Mouse (Mus musculus): Measurements from ENCODE around the gene Rorb. TPM values are rescaled to one million over a fixed set of nuclear protein-coding genes. Genes with fewer than 3 reads are reported as not detected.

Gene Rorb
- polyA plus RNA-seq, 1 experiment, result 0.10 TPM

DNA sequence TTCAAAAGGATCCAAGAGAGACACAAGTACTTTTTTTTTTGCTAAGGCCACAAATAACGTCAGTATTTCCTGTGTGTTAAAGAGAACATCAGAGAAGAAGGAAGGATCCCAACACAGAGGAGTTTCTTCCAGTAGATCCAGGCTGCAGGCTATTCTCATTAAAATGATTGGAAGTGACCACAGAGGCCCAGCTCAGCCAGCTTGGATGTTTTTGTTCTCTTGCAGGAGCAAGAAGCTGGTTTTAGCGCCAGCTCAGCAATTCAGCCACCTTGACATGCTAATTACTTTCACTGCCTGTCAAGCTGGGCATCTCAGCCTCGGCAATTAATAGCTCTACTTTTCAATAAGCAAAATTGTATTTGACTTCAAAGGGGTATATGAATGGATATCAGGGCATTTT is 151.1 kb downstream of the Rorb start:
- no peak overlapping the region for H3K4me3 ChIP-seq
- TF ChIP-seq REST (IDR thresholded peaks at IDR 0.05; ENCODE audit: insufficient read depth, insufficient read length), result no peak
- TF ChIP-seq E2F4 (IDR thresholded peaks at IDR 0.05; ENCODE audit: insufficient read depth), result no peak
- no peak for TF ChIP-seq POLR2AphosphoS2 (IDR thresholded peaks at IDR 0.05; ENCODE audit: insufficient read length, low read depth)
- TF ChIP-seq MYOG (IDR thresholded peaks at IDR 0.05; ENCODE audit: control insufficient read depth in 1 of 3, insufficient read depth in 1 of 3, insufficient read length in 2 of 3, low read depth in 2 of 3), result no peak
- no peak for TF ChIP-seq USF1 (IDR thresholded peaks at IDR 0.05; ENCODE audit: low read depth)
- no peak for TF ChIP-seq MYOD1 (IDR thresholded peaks at IDR 0.05; ENCODE audit: control insufficient read depth in 1 of 3, insufficient read length in 2 of 3, low read depth in 2 of 3)
- TF ChIP-seq TCF12 (IDR thresholded peaks at IDR 0.05; ENCODE audit: insufficient read depth, poor library complexity, severe bottlenecking), result no peak
- TF ChIP-seq MAX (IDR thresholded peaks at IDR 0.05; ENCODE audit: low read depth), result no peak
- no peak for TF ChIP-seq TCF3 (IDR thresholded peaks at IDR 0.05; ENCODE audit: insufficient read length, low read depth)
- TF ChIP-seq SRF (IDR thresholded peaks at IDR 0.05; ENCODE audit: control insufficient read depth, insufficient read length, low read depth), result no peak
- no peak for TF ChIP-seq CEBPB (IDR thresholded peaks at IDR 0.05; ENCODE audit: insufficient read depth, poor library complexity, severe bottlenecking)
- no peak for TF ChIP-seq POLR2A (IDR thresholded peaks at IDR 0.05; ENCODE audit: insufficient read length, low read depth)
- no peak overlapping the region for H3K4me2 ChIP-seq (ENCODE audit: low read depth)
- H3ac ChIP-seq (ENCODE audit: control insufficient read depth, insufficient read length), result no peak overlapping the region
- H3K36me3 ChIP-seq (ENCODE audit: control insufficient read depth, insufficient read depth), result no peaks in the 10 kb centered on the region
- H3K79me2 ChIP-seq (ENCODE audit: control insufficient read depth, insufficient read depth), result no peaks in the 10 kb centered on the region
- no peaks in the 10 kb centered on the region for H3K27me3 ChIP-seq (ENCODE audit: control insufficient read depth, insufficient read depth, insufficient read length)

DNA sequence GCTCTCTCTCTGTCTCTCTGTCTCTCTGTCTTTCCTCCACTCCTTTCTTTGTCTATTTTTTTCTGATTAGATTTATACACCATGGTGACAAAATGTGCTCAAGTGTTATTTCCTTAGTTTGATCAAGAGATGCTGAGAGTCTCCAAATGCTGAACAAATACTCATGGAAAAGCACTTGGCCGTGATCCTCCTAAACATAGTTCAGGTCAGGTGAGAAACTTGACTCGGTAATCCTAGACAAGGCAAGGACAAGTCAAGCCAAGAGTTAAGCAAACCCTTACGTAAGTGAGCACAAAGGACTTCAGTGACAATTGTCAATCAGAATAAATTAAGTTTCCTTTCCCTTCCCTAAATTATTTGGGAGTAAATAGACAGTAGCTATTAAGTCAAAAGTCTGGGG is 158.2 kb downstream of the Rorb start:
- no peaks in the 10 kb centered on the region for H3K27me3 ChIP-seq (ENCODE audit: control insufficient read depth, insufficient read depth, insufficient read length)
- TF ChIP-seq REST (IDR thresholded peaks at IDR 0.05; ENCODE audit: insufficient read depth, insufficient read length), result no peak
- no peak for TF ChIP-seq POLR2AphosphoS2 (IDR thresholded peaks at IDR 0.05; ENCODE audit: insufficient read length, low read depth)
- TF ChIP-seq E2F4 (IDR thresholded peaks at IDR 0.05; ENCODE audit: insufficient read depth), result no peak
- H3K4me2 ChIP-seq (ENCODE audit: low read depth), result no peak overlapping the region
- H3K4me3 ChIP-seq, result no peak overlapping the region
- H3K79me2 ChIP-seq (ENCODE audit: control insufficient read depth, insufficient read depth), result no peaks in the 10 kb centered on the region
- H3ac ChIP-seq (ENCODE audit: control insufficient read depth, insufficient read length), result no peak overlapping the region
- H3K36me3 ChIP-seq (ENCODE audit: control insufficient read depth, insufficient read depth), result no peaks in the 10 kb centered on the region

DNA sequence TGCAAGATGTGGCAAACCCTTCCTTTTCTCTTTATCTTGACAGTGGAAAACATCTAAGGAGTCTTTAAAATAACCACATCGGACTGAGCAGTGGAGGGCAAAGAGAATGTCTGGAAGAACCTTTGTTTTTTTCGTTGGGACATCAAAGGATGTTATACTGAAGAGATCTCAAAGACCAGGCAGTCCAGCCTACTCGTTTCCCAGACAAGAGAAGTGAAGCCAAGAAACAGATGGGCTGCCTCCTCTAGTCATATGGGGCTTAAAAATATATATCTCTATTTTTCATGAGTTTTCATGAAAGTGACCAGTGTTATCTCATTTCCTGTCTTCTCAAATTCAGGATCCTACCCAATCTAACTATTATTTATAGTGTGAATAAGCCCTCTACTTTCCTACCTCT is 163.8 kb downstream of the Rorb start:
- no peak overlapping the region for H3ac ChIP-seq (ENCODE audit: control insufficient read depth, insufficient read length)
- H3K4me2 ChIP-seq (ENCODE audit: low read depth), result no peak overlapping the region
- TF ChIP-seq E2F4 (IDR thresholded peaks at IDR 0.05; ENCODE audit: insufficient read depth) (no peak), CEBPB (IDR thresholded peaks at IDR 0.05; ENCODE audit: insufficient read depth, poor library complexity, severe bottlenecking) (no peak), TCF3 (IDR thresholded peaks at IDR 0.05; ENCODE audit: insufficient read length, low read depth) (no peak), REST (IDR thresholded peaks at IDR 0.05; ENCODE audit: insufficient read depth, insufficient read length) (no peak), MYOD1 (IDR thresholded peaks at IDR 0.05; ENCODE audit: control insufficient read depth in 1 of 3, insufficient read length in 2 of 3, low read depth in 2 of 3) (no peak), POLR2AphosphoS2 (IDR thresholded peaks at IDR 0.05; ENCODE audit: insufficient read length, low read depth) (no peak)
- H3K4me3 ChIP-seq, result no peak overlapping the region
- H3K36me3 ChIP-seq (ENCODE audit: control insufficient read depth, insufficient read depth), result no peaks in the 10 kb centered on the region
- no peaks in the 10 kb centered on the region for H3K79me2 ChIP-seq (ENCODE audit: control insufficient read depth, insufficient read depth)
- no peaks in the 10 kb centered on the region for H3K27me3 ChIP-seq (ENCODE audit: control insufficient read depth, insufficient read depth, insufficient read length)

DNA sequence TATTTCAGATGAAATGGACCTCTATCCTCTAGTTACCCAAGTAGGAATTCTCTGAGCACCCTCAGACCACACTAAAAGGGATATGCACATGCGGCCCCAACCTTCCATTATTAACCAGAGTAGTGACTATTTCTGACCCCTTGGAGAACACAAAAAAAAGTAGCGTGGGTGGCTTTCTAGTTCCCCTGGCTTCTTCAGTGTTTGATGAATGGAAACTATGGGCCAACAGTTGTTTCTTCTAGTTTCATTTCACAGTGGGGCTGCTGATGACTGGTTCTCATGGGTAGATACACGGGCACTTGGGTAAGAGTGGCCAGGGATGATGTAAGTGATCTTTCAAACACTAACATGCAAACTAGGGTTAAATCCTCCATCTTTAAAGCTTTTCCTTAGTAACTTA is 165.7 kb downstream of the Rorb start:
- H3K4me2 ChIP-seq (ENCODE audit: low read depth), result no peak overlapping the region
- H3K36me3 ChIP-seq (ENCODE audit: control insufficient read depth, insufficient read depth), result no peaks in the 10 kb centered on the region
- H3ac ChIP-seq (ENCODE audit: control insufficient read depth, insufficient read length), result no peak overlapping the region
- H3K27me3 ChIP-seq (ENCODE audit: control insufficient read depth, insufficient read depth, insufficient read length), result no peaks in the 10 kb centered on the region
- H3K79me2 ChIP-seq (ENCODE audit: control insufficient read depth, insufficient read depth), result no peaks in the 10 kb centered on the region
- no peak for TF ChIP-seq TCF3 (IDR thresholded peaks at IDR 0.05; ENCODE audit: insufficient read length, low read depth)
- no peak for TF ChIP-seq CEBPB (IDR thresholded peaks at IDR 0.05; ENCODE audit: insufficient read depth, poor library complexity, severe bottlenecking)
- TF ChIP-seq USF1 (IDR thresholded peaks at IDR 0.05; ENCODE audit: low read depth), result no peak
- TF ChIP-seq MYOD1 (IDR thresholded peaks at IDR 0.05; ENCODE audit: control insufficient read depth in 1 of 3, insufficient read length in 2 of 3, low read depth in 2 of 3), result no peak
- TF ChIP-seq E2F4 (IDR thresholded peaks at IDR 0.05; ENCODE audit: insufficient read depth), result no peak
- TF ChIP-seq REST (IDR thresholded peaks at IDR 0.05; ENCODE audit: insufficient read depth, insufficient read length), result no peak
- TF ChIP-seq POLR2AphosphoS2 (IDR thresholded peaks at IDR 0.05; ENCODE audit: insufficient read length, low read depth), result no peak
- TF ChIP-seq POLR2A (IDR thresholded peaks at IDR 0.05; ENCODE audit: insufficient read length, low read depth), result no peak
- TF ChIP-seq MYOG (IDR thresholded peaks at IDR 0.05; ENCODE audit: control insufficient read depth in 1 of 3, insufficient read depth in 1 of 3, insufficient read length in 2 of 3, low read depth in 2 of 3), result no peak
- TF ChIP-seq TCF12 (IDR thresholded peaks at IDR 0.05; ENCODE audit: insufficient read depth, poor library complexity, severe bottlenecking), result no peak
- TF ChIP-seq MAX (IDR thresholded peaks at IDR 0.05; ENCODE audit: low read depth), result no peak
- H3K4me3 ChIP-seq, result no peak overlapping the region

DNA sequence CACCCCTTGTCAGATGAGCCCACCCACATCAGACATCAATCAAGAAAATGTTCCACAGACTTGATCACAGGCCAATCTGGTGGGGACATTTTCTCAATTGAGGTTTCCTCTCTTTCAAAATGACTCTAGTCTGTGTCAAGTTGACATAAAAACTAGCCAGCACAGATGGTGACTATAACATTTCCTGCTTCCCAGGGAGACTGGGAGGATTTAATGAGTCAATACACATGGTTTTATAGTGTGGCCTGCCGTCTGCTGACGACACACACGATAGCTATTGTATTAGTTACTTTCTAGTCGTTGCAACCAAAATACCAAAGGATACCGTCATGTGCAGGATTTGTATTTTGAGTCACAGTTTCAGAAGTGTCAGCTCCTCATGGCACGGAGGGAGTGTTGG is 169.6 kb downstream of the Rorb start:
- H3K27me3 ChIP-seq (ENCODE audit: control insufficient read depth, insufficient read depth, insufficient read length), result no peaks in the 10 kb centered on the region
- H3ac ChIP-seq (ENCODE audit: control insufficient read depth, insufficient read length), result no peak overlapping the region
- no peak for TF ChIP-seq REST (IDR thresholded peaks at IDR 0.05; ENCODE audit: insufficient read depth, insufficient read length)
- no peak for TF ChIP-seq POLR2AphosphoS2 (IDR thresholded peaks at IDR 0.05; ENCODE audit: insufficient read length, low read depth)
- no peak overlapping the region for H3K4me3 ChIP-seq
- no peaks in the 10 kb centered on the region for H3K36me3 ChIP-seq (ENCODE audit: control insufficient read depth, insufficient read depth)
- H3K4me2 ChIP-seq (ENCODE audit: low read depth), result no peak overlapping the region
- H3K79me2 ChIP-seq (ENCODE audit: control insufficient read depth, insufficient read depth), result no peaks in the 10 kb centered on the region

Measured in myocyte (in vitro differentiated cells).